Mouse (Mus musculus) natural killer cell, adult 2 months (primary cell): ENCODE results near the gene Tnr.

Source experiments
- DNase-seq, 2 experiments: peaks; one replicate each; pipeline ENCODE4 v3.0.0; 2022; ENCODE audit warnings: low spot score in 2 of 2

The Tnr gene

DNA sequence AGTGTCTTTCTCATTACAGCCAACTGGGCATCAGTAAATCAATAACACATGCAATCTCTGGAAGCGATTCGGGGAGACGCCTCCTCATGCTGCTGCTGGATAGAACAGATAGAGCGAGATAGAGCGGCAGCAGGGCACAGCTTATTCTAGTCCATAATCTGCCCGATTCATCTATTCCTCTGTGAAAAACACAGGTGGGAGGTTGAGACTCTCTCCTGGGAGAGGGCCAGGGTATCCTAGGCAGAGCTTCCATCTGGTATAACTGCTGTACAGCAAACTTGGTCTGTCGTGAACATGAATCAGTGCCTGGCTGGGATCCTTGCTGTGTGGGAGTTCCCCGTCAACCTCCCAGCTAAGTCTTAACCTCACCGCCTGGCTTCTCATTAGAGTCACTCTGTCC is 193.4 kb downstream of the Tnr start:
- DNase-seq = no peak

DNA sequence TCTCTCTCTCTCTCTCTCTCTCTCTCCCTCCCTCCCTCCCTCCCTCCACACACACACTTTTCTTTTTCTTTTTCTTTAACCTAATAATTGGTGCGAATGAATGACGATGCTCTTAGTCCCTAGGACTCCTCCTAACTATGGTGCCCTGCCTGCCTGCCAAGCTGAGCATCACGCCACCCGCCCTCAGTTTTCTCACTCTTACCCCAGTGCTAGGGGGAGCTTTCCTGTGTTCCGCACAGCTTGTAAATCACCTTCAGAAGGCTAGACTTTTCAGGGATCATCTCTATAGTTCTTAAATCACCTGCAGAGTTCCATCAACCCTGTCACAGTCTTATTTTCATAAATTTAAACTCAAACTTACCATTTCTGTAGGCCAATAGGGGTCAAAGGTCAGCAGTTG is 200.2 kb downstream of the Tnr start:
- no peak for DNase-seq

DNA sequence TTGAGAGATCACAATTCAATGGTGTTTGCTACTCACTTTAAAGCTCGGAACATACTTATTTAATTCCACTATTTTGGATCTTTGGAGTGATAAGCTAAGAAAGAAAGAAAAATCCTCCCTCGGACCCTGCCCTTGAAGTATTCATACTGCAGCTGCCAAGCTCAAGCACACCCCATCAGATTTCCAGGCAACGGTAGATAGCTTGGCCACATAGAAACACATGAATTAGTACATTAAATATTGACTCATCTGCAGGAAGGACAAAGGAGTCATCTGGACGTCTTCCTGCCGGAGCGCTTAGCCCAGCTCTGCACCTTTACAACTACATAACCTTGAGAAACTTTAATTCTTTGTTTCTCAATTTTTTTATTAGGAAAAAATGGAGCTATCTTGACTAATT is 205.7 kb downstream of the Tnr start:
- no peak for DNase-seq

- DNase-seq = no peak
Observed at GRCm38 (mm10) chr1:159730826-159731225, 207.3 kb downstream of the Tnr start.

GRCm38 (mm10) chr1:159735099-159735498 is 211.5 kb downstream of the Tnr start:
- no peak for DNase-seq

- no peak for DNase-seq
Observed at GRCm38 (mm10) chr1:159739478-159739877, 215.9 kb downstream of the Tnr start.

DNA sequence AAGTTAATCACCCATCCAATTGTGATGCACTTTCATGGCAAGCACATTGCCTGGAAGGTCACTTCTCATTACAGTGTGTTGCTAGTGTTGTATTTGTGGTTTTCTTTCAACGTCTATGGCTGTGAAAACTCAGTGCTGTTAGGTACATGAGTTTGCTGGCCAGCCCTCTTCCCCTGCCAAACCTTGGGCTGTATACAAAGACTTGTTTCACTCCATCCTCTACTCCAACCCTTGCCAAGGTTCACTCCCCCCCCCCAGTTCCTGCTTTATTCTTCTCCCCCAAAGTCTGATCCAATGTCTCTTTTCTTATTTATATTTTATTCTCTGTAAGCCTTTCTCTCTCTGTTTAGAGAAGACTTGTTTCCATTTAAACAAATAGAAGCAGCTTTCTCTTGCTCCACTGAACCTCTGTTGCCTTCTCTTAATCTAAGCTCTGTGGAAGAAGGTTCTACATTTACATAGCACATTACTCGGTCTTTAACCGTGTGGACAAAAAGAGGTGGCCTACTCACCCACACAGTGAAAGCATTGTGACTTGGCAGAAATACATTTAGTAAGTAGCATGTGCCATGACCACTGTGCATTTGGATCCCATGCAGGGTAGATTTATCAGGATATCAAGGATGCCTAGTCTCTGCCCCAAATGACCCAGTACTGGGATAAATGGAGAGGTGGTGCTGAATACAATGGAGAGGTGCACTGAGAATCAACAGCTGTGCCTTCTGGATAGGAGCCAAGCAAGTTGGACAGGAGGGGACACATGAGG is 217.9 kb downstream of the Tnr start:
- no peak for DNase-seq

DNA sequence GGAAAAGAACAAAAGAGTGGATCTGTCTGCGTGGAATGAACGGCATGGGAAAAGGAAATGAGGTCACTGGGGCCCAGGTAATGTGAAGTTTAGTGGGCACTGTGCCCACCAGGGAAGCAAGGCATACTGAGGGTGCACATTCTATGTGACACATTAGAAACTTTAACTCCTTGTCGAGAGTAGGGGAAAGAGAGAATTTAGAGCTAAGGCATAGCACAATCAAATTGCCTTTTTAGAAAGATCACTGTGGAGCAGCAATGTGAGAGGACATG is 218.4 kb downstream of the Tnr start:
- no peak for DNase-seq

DNA sequence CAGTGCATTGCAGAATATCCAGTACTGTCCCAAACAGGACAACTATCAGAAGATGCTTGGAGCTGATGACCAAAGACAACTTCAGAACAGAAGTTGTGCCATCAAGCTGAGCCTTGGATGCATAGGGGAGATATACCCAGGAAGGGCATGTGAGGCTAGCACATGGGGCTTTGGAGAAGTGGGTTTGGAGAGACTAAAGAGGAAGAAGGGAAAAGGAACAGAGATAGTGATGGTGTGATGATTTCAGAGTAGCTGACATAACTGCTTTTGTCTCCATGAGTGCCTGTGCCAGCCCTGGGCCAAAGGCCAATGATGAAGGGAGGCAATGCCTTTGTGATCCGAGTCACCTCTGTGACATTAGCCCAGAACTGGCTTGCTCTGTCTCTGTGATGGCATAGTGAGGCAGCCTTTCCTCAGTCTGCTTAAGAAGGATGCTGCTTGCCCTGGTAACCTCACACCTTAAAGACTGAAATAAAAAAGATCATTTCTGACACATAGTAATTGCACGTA is 220.2 kb downstream of the Tnr start:
- DNase-seq = no peak

DNA sequence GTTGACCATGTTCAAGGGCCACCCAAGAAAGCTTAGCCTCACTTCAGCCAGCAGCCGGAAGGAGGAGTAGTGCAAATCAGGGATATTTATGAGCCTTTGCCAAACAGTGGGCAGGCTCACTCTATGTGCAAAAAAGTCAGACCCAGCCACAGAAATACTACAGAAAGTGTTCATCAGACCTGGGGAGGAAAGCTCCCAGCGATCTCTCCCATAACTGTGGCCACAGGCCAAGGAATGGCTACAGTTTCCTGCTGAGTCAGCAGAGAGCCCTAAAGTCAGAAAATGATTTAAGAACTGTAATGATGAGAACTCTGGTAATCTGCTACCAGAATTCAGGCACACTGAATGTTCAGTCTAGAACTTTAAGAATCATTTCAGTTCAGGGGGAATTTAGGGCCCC is 221.7 kb downstream of the Tnr start:
- DNase-seq = no peak

- DNase-seq = no peak
Observed at GRCm38 (mm10) chr1:159747969-159748368, 224.4 kb downstream of the Tnr start.

DNA sequence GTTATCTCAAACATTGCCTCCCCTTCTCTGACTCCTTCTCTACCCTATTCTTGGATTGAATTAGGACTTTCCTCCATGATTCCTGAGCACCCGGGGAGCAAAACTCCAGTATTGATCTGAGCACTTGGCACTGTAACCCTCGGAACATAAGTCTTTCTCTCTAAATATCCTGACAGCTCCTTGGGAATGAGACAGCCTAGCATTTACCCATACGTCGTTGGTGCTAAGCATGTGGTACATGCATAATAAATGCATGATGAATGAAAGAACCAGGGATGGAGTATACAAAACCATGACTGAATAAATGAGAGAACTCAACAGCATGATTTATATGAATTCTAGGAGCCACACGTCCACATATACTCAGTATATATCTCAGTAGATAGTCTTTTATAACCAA is 226.8 kb downstream of the Tnr start:
- no peak for DNase-seq

- DNase-seq = no peak
Observed at GRCm38 (mm10) chr1:159750876-159751275, 227.3 kb downstream of the Tnr start.

GRCm38 (mm10) chr1:159760970-159761369 is 237.4 kb downstream of the Tnr start:
- DNase-seq = no peak

- no peak for DNase-seq
Observed at GRCm38 (mm10) chr1:159763901-159764300, 240.3 kb downstream of the Tnr start.

DNA sequence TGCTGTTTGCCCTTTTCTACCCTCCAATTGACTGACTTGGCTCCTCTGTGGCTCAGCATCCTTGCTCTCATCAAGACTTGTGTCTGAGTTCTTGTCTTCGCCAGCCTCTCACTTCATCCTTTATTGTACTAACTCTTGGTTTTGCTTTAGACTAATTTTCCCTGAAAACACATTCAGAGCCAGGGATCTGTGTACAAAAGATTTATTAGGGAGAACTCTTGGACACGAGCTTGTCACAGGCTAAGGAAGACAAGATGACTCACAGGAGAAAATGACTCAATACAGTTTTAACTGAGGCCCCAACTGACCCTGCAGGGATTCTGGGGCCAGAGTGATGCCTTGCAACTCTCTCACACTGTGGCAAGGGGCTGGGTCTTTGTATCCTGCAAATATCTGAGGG is 241.3 kb downstream of the Tnr start:
- DNase-seq = no peak

- no peak for DNase-seq
Observed at GRCm38 (mm10) chr1:159769948-159770347, 246.4 kb downstream of the Tnr start.

DNA sequence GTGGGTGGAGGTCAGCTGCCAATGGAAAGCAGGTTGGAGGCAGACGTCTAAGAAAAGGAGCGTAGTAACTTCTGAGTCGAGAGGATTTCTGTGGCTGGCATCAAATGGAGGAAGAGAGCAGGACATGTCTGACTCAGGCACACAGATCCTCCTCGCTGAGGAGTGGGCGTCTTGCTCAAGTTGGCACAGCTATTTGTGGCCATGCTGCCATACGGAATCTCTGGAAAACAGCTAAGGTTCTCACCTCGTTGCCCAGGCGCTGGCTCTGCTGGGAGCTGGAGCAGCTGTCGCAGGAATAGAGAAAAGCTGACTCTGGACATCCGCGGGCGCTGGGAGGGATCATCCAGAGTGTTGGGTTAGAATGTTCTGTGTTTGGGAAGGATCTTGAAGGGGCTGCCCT is 250.1 kb downstream of the Tnr start:
- DNase-seq = no peak

GRCm38 (mm10) chr1:159775168-159775567 is 251.6 kb downstream of the Tnr start:
- DNase-seq = no peak

DNA sequence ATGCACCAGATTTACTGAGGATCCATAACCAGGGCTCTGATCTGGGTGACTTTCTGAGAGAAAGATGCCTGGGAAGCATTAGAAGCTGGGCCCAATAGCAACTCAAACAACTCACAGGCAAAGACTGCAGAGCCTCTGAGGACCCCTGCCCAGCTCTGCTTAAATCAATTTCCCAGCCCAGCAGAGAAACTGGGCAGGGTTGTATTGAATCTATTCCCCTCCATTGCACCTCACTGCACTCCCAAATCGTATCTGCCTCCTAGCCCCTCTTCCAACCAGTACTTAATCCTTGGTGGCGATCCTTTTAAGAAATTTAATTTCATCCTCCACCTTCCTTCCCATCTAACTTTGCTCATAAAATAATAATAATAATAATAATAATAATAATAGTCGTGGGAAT is 253.5 kb downstream of the Tnr start:
- no peak for DNase-seq

DNA sequence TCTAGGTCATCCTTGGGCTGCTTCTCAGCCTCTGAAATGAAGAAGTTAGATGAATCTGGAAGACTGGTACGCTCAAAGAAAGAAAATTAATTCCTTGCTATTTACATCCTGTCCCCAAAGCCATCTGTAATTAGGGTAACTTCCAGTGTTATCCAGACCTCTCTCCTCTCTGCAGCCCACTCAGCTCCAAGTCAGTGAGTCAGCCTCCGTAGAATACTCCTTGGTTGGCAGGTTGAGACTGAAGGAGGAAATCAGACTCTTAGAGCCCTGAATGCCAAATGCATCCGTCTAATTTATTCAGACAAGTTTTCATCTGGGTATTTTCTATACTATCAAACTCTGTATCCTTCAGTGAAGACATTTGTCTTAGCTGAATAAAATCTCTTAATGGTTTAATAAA is 255.9 kb downstream of the Tnr start:
- DNase-seq = no peak

DNA sequence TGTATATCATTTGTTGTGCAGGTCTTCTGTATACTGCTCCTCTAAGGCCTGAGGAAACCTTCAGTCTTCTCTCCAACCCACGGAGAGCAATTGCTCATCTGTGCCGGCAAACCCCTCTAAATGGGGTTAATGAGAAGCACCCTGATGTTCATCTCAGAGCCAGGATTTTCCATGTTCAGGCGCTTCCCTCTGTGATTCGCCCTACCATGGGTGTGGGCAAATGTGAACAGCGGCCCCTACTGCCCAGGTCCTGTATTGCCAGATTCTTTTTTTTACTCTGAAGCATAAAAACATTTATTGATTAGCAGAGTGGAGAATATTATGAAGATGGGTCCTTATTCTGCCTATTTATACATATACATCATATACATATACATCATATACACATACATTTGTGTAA is 260.3 kb downstream of the Tnr start:
- no peak for DNase-seq

DNA sequence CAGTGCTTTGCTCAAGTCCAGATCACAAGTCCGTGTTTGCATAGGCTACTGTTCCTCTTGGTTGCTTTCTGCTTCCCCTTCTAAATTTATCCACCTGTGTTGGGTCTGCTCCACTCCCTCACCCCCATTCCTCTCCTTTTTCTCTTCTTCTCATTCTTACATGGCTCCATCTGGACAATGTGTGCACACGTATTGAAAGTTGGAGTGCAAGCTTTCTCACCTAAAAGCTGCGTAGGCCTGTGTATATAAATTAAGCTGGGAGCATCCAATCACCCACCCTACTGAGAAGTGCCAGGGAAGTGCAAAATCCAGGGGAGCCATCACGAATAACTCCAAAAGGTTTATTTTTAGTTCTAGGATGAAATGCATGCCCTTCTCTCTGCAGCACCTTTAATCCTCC is 264.7 kb downstream of the Tnr start:
- DNase-seq = no peak

DNA sequence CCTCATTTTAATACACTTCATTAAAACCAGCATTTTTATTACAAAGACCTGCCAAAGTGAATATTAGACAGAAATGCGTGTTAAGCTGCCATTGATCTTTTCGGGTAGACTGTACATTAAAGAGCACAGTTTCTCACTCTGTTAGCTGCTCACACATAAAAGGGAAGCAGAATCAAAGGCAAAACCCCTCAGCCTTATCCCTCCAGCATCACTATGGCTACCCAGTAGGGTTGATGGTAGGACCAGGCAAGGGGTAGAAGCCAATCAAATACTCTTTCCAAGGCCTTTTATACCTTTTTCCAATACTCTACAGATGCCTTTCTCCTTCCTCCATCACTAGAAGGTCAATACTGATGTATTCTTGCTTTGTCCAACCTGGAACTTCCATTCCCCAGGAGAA is 269.0 kb downstream of the Tnr start:
- no peak for DNase-seq
